Mouse (Mus musculus): ENCODE measurements around the gene Irgq.

Irgq gene

GRCm38 (mm10) chr7:24546634-24547389 is 16.3 kb downstream of the Irgq start:
- peak; percentile 100 for DNase-seq (ENCODE audit: low spot score in 2 of 2)

- no peak for DNase-seq (ENCODE audit: low spot score in 2 of 2)
These were observed 17.1 kb downstream of the Irgq start for GRCm38 (mm10) chr7:24547534-24548036.

DNA sequence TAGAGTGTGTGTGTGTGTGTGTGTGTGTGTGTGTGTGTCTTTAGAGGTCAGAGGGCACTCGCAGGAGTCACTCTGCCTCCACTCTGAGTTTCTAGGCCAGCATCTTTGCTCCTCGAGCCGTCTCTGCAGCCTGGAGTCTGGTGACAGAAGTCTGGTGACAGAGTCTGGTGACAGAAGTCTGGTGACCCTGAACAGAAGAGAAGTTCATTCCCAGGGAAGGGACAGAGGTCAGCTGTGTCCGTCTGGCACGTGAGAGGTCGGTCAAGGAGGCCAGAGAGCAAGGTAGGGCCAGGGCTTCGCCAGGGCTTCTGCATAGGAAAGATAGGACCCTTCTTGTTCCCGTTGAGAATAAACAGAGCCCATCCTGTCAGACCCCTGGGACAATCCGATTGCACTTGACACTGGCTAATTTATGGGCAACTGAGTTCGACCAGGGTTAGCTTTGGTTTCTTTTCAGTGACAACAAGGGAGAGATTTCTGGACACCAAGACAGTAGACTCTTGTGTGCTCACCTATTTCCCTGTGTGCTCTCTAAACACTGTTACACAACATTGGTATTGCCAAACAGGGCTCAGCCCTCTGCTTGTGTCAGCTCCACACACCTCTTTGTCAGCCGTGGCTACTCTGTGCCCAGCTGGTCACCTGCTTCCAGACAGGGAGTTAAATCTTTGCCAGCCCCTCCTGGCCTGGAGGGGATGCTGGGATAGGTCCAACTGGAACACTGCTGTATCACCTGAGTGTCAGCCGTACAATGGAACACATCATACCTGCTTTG is 21.7 kb downstream of the Irgq start:
- DNase-seq (ENCODE audit: low spot score in 2 of 2): no peak

DNA sequence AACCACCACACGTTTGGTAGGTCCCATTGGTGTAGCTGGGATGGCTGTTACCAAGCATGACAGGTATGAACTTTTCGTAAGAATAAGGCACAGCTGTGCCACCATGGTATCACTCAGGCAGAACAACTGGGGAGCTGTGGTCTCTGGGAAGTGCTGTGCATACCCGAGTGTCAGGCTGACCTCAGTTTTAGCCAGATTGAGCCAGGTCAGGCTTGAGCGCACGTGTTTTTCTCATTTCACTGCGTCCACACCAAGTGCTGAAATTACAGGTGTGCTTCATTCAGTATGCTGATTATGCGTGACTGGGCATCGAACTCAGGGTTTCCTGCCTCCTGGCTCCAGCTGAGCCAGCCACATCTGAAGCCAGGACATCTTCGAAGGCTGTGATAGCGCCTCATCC is 25.3 kb downstream of the Irgq start:
- no peak for DNase-seq (ENCODE audit: low spot score in 2 of 2)

- DNase-seq (ENCODE audit: low spot score in 2 of 2): no peak
These were observed 31.0 kb downstream of the Irgq start for GRCm38 (mm10) chr7:24561450-24561849.

DNA sequence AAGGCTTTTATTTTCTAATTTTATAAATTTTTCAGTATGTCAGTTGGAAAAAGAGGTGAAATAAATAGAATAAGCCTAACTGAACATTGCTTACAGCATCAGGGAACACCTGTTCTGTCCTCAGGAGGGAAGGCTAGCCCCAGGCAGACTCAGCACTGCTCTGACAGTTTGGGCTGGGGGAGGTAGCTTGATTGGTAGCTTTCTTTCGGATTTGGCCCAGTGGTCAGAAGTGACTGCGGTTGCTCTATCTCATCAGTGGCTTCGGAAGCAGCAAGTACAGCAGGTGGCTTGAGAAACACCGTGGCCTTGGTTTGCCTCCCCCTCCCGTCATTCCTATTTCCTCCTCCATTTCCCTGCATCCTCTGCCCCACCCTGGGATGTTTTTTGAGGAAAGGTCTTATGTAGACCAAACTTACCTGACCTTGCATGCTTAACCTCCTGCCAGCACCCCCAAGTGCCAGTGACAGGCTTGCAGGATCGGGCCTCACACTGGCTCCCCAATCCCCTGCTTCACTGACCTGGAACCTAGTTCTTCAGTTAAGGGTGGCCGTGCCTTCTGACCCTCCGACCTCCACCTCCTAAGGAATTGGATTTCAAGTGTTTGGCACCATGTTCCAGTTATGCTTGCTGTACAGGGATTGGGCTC is 32.8 kb downstream of the Irgq start:
- no peak for DNase-seq (ENCODE audit: low spot score in 2 of 2)

DNA sequence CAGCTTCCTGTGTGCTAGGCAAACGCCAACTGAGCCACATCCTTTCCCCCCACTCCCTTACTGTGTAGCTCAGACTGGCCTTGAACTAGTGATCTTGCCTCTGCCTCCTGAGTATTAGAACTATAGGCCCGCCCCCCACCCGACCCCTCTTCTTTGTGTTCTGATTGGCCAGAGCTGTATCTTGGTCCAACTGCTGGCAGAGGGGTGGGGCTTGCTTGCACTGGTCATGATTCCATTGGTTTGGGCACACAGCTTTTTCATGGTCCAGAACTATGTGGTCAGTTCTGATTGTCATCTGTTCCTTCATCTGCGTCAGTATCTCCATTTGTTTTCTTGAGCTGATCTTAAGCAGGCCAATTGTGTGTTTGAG is 33.3 kb downstream of the Irgq start:
- no peak for DNase-seq (ENCODE audit: low spot score in 2 of 2)

DNA sequence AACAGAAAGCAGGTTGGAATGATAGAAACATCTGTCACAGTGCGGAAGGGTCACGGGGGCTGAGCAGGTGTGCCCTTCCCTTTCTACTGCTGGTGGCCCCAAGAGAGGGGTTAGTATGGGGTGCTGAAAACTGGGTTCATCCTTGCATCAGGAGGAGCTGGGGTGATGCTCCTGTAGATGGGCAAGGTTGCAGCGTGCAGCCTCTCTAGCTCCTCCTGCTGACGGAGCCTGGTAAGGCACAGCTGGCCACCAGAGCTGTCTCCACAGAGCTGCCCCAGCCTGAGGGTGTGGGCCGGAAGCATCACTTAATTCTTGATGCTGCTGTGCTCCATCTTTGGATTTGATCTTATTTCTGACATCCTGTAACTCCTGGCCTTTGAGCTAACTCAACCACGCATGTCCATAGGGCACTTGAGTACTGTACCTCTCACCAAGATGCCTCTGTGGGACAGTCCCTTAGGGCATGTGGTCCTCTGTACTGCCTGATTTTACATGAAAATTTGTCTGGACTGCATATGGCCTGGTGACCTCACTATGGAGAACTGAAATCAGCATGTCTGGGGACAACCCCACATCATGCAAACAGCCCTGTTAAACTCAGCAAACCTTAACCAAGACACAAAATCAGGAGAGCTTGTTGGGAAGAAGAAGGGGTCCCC is 34.2 kb downstream of the Irgq start:
- DNase-seq (ENCODE audit: low spot score in 2 of 2): peak in 1 of 2 experiments; percentile 63

DNA sequence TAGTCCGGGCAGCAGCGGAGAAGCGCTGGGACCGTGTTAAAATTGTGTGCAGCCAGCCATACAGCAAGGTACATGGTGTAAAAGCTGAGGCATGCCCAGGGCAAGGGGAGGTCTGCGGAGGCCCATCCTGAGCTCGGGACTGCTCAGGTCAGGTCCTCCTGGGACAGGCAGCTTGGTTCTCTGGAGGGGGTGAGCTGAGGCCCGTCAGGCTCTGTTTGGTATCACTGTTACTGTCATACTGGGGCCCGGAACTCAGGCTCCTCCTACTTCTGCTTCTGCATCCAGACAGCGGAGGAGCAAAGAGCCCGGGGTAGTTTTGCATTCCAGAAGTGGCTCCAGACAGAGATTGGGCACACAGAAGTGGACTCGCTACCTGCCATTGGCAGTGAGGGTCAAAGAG is 35.1 kb downstream of the Irgq start:
- DNase-seq (ENCODE audit: low spot score in 2 of 2): no peak

- DNase-seq (ENCODE audit: low spot score in 2 of 2): no peak
These were observed 35.7 kb downstream of the Irgq start for GRCm38 (mm10) chr7:24566206-24566605.

DNA sequence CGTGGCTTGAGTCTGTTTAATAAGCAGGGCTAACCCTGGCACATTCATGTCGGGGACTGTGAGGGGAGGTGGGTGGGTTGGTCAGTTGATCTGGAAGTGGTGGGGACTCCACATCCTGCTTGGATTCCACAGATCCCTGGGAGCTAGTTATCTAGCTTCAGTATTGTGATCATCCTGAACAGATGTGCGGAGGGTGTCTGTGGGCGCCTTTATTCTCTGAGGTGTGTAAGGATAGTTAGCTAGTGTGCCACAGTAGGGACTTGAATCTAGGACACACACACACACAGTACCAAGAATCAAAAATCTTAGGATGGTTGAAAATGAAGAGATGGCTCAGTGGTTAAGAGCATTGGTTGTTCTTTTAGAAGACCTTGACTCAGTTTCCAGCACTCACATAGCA is 38.0 kb downstream of the Irgq start:
- DNase-seq (ENCODE audit: low spot score in 2 of 2): no peak

GRCm38 (mm10) chr7:24571071-24571470 is 40.6 kb downstream of the Irgq start:
- no peak for DNase-seq (ENCODE audit: low spot score in 2 of 2)

GRCm38 (mm10) chr7:24572455-24572854 is 42.0 kb downstream of the Irgq start:
- DNase-seq (ENCODE audit: low spot score in 2 of 2): no peak

- DNase-seq (ENCODE audit: low spot score in 2 of 2): no peak
These were observed 43.8 kb downstream of the Irgq start for GRCm38 (mm10) chr7:24574224-24574796.

DNA sequence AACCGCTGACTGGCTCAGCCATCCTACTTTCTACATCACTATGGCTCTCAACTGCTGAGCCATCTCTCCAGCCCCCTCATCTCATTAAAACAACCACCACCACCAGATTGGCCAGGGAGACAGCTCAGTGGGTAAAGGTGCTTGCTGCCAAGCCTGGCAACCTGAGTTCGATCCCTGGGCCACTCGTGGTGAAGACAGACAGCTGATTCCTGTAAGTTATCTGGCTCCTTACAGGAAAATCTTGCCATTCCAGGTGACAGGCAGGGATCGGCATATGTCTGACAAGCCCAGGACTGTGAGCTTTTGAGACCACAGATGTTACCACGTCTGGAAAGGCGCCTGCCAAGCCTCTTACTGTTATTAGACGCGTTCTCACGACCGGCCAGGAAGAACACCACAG is 47.3 kb downstream of the Irgq start:
- DNase-seq (ENCODE audit: low spot score in 2 of 2): no peak

GRCm38 (mm10) chr7:24584876-24585275 is 54.4 kb downstream of the Irgq start:
- no peak for DNase-seq (ENCODE audit: low spot score in 2 of 2)

GRCm38 (mm10) chr7:24585995-24586394 is 55.5 kb downstream of the Irgq start:
- no peak for DNase-seq (ENCODE audit: low spot score in 2 of 2)

- no peak for DNase-seq (ENCODE audit: low spot score in 2 of 2)
These were observed 56.3 kb downstream of the Irgq start for GRCm38 (mm10) chr7:24586828-24587227.

DNA sequence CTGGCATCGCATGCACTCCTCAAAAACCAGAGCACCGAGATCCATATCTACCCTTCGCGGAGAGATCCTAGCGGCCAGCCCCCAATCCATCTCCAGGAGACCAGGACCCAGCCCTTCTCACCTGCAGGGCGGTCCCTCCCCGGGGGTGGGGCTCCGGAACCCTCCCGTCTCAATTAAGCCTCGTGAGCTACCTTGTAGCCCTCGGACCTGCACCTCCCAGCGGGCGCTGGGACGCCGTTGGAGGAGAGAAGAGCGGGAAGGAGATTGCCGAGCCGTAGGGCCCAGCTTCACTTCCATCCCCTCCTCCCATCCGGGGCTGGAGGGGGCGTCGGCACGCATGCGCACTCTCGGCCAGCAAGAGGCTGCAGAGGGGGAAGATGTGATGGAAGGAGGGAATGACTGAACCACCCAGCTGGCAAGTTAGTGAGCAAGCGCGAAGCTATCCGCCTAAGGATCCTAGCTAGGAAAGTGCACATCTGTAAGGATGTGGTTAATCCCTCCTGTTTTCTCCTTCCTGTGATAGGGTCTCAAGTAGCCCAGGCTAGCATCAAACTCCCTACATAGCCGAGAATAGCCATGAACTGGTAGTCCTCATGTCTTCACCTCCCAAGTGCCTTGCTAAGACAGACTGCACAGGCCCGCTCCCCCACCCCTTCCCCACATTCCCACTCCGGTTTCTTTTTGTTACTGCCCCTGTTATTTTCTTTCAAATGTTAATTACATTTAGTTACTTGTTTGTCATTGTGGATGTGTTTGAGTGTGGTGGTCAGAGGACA is 57.0 kb downstream of the Irgq start, which contains the start of the genes Ethe1 and Zfp575:
TSS of gene Ethe1 (plus strand) at position 214 of the 776 bp plus-strand sequence.
TSS of gene Zfp575 (minus strand) at position 312 of the 776 bp plus-strand sequence.
- peak; percentile 91 to 93 for DNase-seq (ENCODE audit: low spot score in 2 of 2)

All from right cerebral cortex, postnatal 10 days (tissue).